Mouse (Mus musculus) liver, embryonic 14.5 days (tissue): Measurements from ENCODE around the gene Dnajb6. TPM values are rescaled to one million over a fixed set of nuclear protein-coding genes. Genes with fewer than 3 reads are reported as not detected.

Source experiments
- ATAC-seq: fragments of 200-750 bp; cut with Nextera tagmentation; 2 replicates; pipeline ENCODE4 v1.8.0; 2017; ENCODE audit warnings: moderate number of reproducible peaks, mild to moderate bottlenecking, moderate library complexity; ENCODE audit not compliant: insufficient read depth
- DNase-seq, 3 experiments: peaks; one replicate each; pipeline ENCODE4 v3.0.0-alpha.2; 2012 to 2013; ENCODE audit warnings: low read depth in 3 of 3, low spot score in 3 of 3
- H3K27ac ChIP-seq: fragments of 300-500 bp; sonication (generic); 2 replicates; pipeline ENCODE4 v1.5.1; 2014; ENCODE audit warnings: moderate library complexity, mild to moderate bottlenecking, control low read depth, inconsistent platforms
- H3K27me3 ChIP-seq: fragments of 300-500 bp; sonication (generic); 2 replicates; pipeline ENCODE4 v1.6.1; 2014; ENCODE audit warnings: mild to moderate bottlenecking, low read length, moderate library complexity; ENCODE audit not compliant: control insufficient read depth, insufficient read depth
- H3K36me3 ChIP-seq: fragments of 300-500 bp; sonication (generic); replicated peaks from 2 replicates; pipeline ENCODE4 v1.6.1; 2014; ENCODE audit warnings: low read depth; ENCODE audit not compliant: control insufficient read depth, insufficient read depth
- H3K4me1 ChIP-seq, 2 experiments: fragments of 200-500 bp in 1 of 2; fragments of 300-500 bp in 1 of 2; sonication (generic) in 1 of 2; replicated peaks; 2 replicates each; pipeline ENCODE4 v1.6.1; 2012 to 2014; ENCODE audit warnings: antibody characterized with exemption in 1 of 2, inconsistent platforms in 1 of 2, low read length in 1 of 2; ENCODE audit not compliant: control insufficient read depth in 2 of 2, insufficient read depth in 2 of 2
- H3K4me2 ChIP-seq: fragments of 300-500 bp; sonication (generic); 2 replicates; pipeline ENCODE4 v1.6.1; 2014; ENCODE audit warnings: low read depth, mild to moderate bottlenecking, control low read depth, moderate library complexity
- H3K4me3 ChIP-seq, 2 experiments: fragments of 200-500 bp in 1 of 2; fragments of 300-500 bp in 1 of 2; sonication (generic) in 1 of 2; 2 replicates each; pipeline ENCODE4 v1.5.1; 2012 to 2014; ENCODE audit warnings: low read depth in 2 of 2, low read length in 2 of 2, mild to moderate bottlenecking in 2 of 2, control low read depth in 1 of 2, inconsistent platforms in 1 of 2, moderate library complexity in 1 of 2; ENCODE audit not compliant: insufficient read depth in 1 of 2
- H3K9ac ChIP-seq: fragments of 300-500 bp; sonication (generic); replicated peaks from 2 replicates; pipeline ENCODE4 v1.6.1; 2014; ENCODE audit warnings: mild to moderate bottlenecking, control low read depth, moderate library complexity
- H3K9me3 ChIP-seq: fragments of 300-500 bp; sonication (generic); 2 replicates; pipeline ENCODE4 v1.6.1; 2016; ENCODE audit warnings: low read length, mixed read lengths; ENCODE audit not compliant: control insufficient read depth
- CTCF ChIP-seq: IDR thresholded peaks from 2 replicates; pipeline ENCODE4 v1.5.1; 2016; ENCODE audit warnings: antibody characterized with exemption, low read depth, control low read depth
- EP300 ChIP-seq: IDR thresholded peaks from 2 replicates; pipeline ENCODE4 v1.6.1; 2016; ENCODE audit warnings: antibody characterized with exemption, low read depth
- WGBS: fragments of 180-500 bp; shearing (Covaris S2); extraction: QIAGEN DNeasy Blood & Tissue Kit; methylation state at CpG from one replicate; pipeline ENCODE4 v1.1.7; 2014; ENCODE audit not compliant: insufficient replicate concordance; 5-methylcytosine and 5-hydroxymethylcytosine counted together
- polyA plus RNA-seq, 2 experiments: library from polyadenylated mRNA; depleted of rRNA in 1 of 2; stranded (reverse) in 1 of 2; unstranded in 1 of 2; fragments of >200 nt; fragmentation: Nextera tagmentation in 1 of 2; extraction: Ambion mirVana in 1 of 2; gene quantifications; 2 replicates each; pipeline versions ENCODE4 v1.2.1 to v1.2.3; 2012 to 2014

The Dnajb6 gene
- polyA plus RNA-seq, 2 experiments: 48.3 to 76.0 TPM

DNA sequence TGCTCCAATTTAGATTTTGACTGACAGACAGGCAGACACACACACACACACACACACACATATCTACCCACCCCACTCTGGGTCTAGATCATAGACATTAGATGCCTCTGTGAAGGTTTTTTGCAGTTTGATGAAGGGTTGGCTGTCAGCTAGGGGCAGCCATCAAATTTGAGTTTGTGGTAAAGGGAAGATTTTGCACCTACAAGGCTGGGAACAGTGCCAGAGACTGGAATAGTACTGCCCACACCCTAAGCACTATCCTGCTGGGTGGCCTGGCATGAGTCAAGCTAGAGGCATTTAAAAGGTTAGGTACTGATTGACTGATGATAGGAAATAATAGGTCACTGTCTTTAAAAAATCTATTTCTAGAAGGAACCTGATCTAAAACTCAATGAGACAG, 15.8 kb downstream of the Dnajb6 start:
- Histone ChIP-seq H3K36me3 (peaks cover 53% of the 10 kb centered on the region), H3K9me3 (no peaks in the 10 kb centered on the region), H3K27me3 (no peaks in the 10 kb centered on the region), H3K9ac (no peak overlapping the region), H3K4me2 (no peak overlapping the region), H3K4me3 (no peak overlapping the region), H3K4me1 (no peaks in the 10 kb centered on the region), H3K27ac (no peak overlapping the region)
- DNase-seq (no peak), ATAC-seq (no peak)
- TF ChIP-seq EP300 (no peak), CTCF (no peak)

DNA sequence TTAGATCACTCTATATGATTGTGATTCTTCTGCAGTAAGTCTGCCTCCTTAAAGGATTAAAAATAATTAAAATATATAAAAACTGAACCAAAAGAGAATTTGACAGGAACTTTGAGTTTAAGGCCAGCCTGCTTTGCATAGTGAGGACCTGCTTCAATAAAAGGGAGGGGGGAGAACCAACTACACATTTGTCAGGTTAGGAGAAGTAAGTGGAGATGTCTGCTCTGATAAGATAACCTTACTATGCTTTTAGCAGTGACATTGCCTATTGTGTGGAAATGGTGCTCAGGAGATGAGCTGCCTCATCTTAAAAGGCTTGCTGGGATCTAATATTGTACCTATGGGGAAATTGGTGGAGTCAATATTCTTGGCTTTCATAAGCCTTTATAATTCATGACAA, 17.4 kb downstream of the Dnajb6 start:
- no peaks in the 10 kb centered on the region for H3K9me3 ChIP-seq
- H3K4me2 ChIP-seq: no peak overlapping the region
- H3K4me1 ChIP-seq: no peaks in the 10 kb centered on the region
- no peak overlapping the region for H3K4me3 ChIP-seq
- H3K36me3 ChIP-seq: peaks cover 58% of the 10 kb centered on the region
- DNase-seq (no peak), ATAC-seq (no peak)
- no peak overlapping the region for H3K27ac ChIP-seq
- no peak for TF ChIP-seq CTCF
- no peak for TF ChIP-seq EP300
- no peaks in the 10 kb centered on the region for H3K27me3 ChIP-seq
- H3K9ac ChIP-seq: no peak overlapping the region

GRCm38 (mm10) chr5:29759318-29759717, 23.8 kb downstream of the Dnajb6 start:
- peaks cover 37% of the 10 kb centered on the region for H3K36me3 ChIP-seq
- DNase-seq (no peak), ATAC-seq (no peak)
- 76% methylated on average over 5 of the region's 5 CpGs for WGBS
- no peak overlapping the region for H3K9ac ChIP-seq
- no peak overlapping the region for H3K4me3 ChIP-seq
- no peak overlapping the region for H3K4me2 ChIP-seq
- H3K27me3 ChIP-seq: no peaks in the 10 kb centered on the region
- no peak for TF ChIP-seq CTCF
- TF ChIP-seq EP300: no peak
- no peak overlapping the region for H3K27ac ChIP-seq
- H3K9me3 ChIP-seq: no peaks in the 10 kb centered on the region
- H3K4me1 ChIP-seq: no peaks in the 10 kb centered on the region

DNA sequence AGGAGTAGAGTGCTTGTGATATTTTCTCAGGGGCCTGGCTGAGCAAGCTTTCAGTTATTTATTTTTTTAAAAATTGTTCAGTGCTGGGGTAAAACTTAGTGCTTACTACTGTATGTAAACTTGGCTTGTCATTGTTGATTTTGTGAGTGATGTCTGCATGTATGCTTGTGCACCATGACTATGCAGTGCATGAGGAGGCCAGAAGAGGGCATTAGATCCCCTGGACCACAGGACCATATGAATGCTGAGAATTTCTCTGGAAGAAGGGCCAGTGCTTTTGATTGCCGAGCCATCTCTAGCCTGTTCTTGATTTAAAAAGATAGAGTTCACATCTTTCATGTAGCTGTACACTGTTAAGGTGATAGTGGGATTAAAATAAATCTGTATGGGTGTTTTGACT, 35.4 kb downstream of the Dnajb6 start:
- H3K27me3 ChIP-seq: no peaks in the 10 kb centered on the region
- TF ChIP-seq CTCF (peak; percentile 57), EP300 (no peak)
- H3K9ac ChIP-seq: no peak overlapping the region
- WGBS: 69% methylated on average over 1 of the region's 1 CpGs
- H3K9me3 ChIP-seq: no peaks in the 10 kb centered on the region
- H3K4me1 ChIP-seq: no peaks in the 10 kb centered on the region
- no peak for DNase-seq
- ATAC-seq: no peak
- no peak overlapping the region for H3K27ac ChIP-seq
- peaks cover 10% of the 10 kb centered on the region for H3K36me3 ChIP-seq
- H3K4me3 ChIP-seq: no peak overlapping the region
- no peak overlapping the region for H3K4me2 ChIP-seq

DNA sequence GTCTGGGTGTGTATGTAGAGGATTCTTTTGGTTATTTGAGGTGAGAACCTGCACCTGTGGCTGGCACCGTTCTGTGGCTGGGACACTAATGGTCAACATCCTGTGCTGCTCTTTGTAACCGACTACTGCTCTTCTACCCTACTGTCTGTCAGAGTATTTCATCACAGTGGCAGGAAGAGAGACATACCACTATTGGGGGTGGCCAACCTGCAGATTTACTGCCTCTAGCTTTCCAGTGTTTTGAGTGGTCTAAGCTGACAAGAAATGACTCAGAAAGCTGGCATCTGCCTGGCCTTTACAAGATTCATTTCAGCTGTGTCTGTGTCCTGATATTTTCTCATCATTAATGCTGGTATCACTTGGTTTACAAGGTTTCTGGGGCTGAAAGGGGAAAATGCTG, 36.5 kb downstream of the Dnajb6 start:
- 40% methylated on average over 2 of the region's 2 CpGs for WGBS
- no peak overlapping the region for H3K4me3 ChIP-seq
- peaks cover 10% of the 10 kb centered on the region for H3K36me3 ChIP-seq
- no peaks in the 10 kb centered on the region for H3K9me3 ChIP-seq
- H3K27ac ChIP-seq: no peak overlapping the region
- no peaks in the 10 kb centered on the region for H3K4me1 ChIP-seq
- TF ChIP-seq EP300 (no peak), CTCF (no peak)
- ATAC-seq (no peak), DNase-seq (no peak)
- H3K9ac ChIP-seq: no peak overlapping the region
- H3K27me3 ChIP-seq: no peaks in the 10 kb centered on the region
- no peak overlapping the region for H3K4me2 ChIP-seq
